Mouse (Mus musculus): ENCODE data around the gene Vmn1r114.
"Not testable (repeated sequence)": the region's sequence is repeated elsewhere in the genome, so short reads cannot be mapped to it uniquely, and the experiment has no call there.

Gene Vmn1r114

GRCm38 (mm10) chr7:20812086-20812485, at the start of gene Vmn1r114:
Gene Vmn1r114, minus strand, starts transcription at chr7:20812186.
- not testable (repeated sequence) for DNase-seq

GRCm38 (mm10) chr7:20844885-20845284, 32.9 kb upstream of the Vmn1r114 start, which contains the start of gene Vmn1r115:
Gene Vmn1r115, minus strand, starts transcription at chr7:20844985.
- not testable (repeated sequence) for DNase-seq

- DNase-seq: not testable (repeated sequence)
These were observed 25.0 kb downstream of the Vmn1r114 start, which contains the start of gene Vmn1r113 for GRCm38 (mm10) chr7:20786985-20787384. Gene Vmn1r113, plus strand, starts transcription at chr7:20787285.

- DNase-seq: not testable (repeated sequence)
These were observed 41.1 kb downstream of the Vmn1r114 start, which contains the start of gene Vmn1r112 for GRCm38 (mm10) chr7:20770885-20771284. Gene Vmn1r112, plus strand, starts transcription at chr7:20771185.

Data from retina, postnatal 1 day (tissue).